Mouse (Mus musculus) urinary bladder, adult 18-20 months (tissue): ENCODE results near the gene Tbc1d14.
A peak's percentile ranks its signal among the peaks of the same experiment; 100 is the strongest.

Experiments used
- DNase-seq, 2 experiments: peaks; one replicate each; pipeline ENCODE4 v3.0.0; 2022; ENCODE audit warnings: low spot score in 2 of 2, mixed read lengths in 2 of 2

Gene Tbc1d14

DNA sequence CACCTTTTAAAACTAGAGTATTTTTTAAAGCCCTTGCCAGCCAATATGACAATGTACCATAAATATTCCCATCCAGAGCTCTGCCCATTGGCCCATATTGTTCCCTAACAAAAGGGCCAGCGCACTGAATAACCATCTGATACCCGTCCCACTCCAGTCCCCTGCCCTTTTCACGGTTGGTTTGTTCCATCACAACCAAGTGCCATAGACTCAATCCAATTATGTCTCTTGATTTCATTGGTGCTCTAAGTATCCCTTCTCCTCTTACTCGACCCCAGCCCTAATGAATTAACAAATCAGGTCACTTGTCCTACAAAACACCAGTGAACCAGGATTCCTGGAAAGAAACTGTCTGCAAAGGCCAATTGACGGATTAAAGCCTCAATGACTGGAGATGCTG is 129.7 kb downstream of the Tbc1d14 start:
- DNase-seq = no peak

GRCm38 (mm10) chr5:36462810-36463209 is 130.3 kb downstream of the Tbc1d14 start:
- peak; percentile 64 to 90 for DNase-seq

GRCm38 (mm10) chr5:36461231-36461630 is 131.8 kb downstream of the Tbc1d14 start:
- no peak for DNase-seq

DNA sequence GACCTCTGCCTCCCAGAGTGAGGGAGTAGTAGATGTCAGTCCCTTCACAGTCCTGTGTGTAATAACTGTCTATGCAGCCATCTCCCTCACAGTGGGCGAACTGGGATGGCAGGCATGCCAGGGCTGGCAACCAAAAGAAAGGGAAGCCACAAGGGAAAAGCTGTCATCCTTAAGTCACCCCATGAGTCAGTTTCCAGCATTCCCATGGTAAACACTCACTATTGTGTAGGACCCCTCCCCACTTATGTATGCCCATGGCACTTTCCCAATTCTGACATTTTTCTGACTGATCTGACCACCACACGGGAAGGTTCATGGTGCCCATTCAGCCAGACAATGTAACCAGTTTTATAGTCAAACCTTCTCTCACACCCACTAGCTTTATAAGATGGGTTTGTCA is 132.4 kb downstream of the Tbc1d14 start:
- no peak for DNase-seq

GRCm38 (mm10) chr5:36458926-36459325 is 134.2 kb downstream of the Tbc1d14 start:
- DNase-seq = no peak

DNA sequence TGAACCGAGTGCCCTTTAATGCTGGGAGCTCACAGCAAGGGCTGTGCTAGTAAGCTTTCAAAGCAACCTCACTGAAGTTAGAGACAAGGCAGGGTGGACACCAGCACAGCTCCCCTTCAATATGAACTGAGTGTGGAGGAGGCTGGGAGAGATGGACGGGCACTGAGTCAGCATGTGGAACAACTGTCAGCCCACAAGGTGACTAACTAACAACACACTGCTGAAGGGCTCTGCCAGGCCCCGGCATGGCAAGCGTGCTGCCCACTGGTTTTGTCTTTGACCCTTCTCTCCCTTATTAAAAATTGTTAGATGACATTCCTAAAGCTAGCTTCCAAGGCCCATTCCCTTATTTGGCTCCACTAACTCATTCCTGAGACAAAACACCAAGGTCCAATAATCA is 135.4 kb downstream of the Tbc1d14 start:
- no peak for DNase-seq

DNA sequence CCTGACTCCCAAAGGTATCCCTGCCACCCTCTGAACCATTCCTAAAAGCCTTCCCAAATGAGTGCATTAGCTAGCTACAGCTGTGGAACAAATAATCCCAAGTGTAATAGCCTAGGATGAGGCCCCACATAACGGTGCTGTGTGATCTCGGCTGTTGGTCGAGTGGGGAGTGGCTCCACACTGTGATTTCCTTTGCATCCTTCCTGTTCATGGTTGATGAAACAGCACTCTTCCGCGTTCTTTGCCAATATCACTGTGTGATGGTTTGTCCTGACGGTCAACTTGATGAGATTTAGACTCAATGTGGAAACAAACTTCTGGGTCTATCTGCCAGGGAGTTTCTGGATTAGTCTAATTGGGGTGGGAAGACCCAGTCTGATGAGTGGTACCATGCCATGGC is 140.3 kb downstream of the Tbc1d14 start:
- no peak for DNase-seq

DNA sequence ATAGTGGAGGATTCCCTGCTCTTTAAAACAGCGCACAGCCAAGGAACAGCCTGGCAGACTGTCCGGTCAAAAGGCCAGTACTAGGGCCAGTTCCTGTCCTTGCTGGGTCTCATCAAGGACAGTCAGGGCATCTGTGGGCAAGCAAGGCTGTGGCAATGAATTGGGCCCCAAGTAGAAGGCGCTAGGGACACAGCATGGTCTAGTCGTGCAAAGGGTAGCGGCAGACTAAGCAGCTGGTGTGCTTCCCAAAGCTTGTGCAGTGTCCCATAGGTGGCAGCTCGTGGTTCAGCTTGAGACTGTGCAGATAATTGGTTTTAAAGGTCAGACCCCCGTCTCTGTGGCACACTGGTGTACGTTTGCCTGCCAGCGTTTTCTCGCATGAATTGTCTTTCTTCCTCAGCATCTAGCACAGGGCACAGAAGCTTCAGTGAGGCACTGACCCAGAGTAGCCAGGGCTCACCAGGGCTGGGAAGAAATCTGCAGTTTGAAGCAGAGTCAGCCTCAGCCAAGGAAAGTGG is 141.1 kb downstream of the Tbc1d14 start:
- no peak for DNase-seq

DNA sequence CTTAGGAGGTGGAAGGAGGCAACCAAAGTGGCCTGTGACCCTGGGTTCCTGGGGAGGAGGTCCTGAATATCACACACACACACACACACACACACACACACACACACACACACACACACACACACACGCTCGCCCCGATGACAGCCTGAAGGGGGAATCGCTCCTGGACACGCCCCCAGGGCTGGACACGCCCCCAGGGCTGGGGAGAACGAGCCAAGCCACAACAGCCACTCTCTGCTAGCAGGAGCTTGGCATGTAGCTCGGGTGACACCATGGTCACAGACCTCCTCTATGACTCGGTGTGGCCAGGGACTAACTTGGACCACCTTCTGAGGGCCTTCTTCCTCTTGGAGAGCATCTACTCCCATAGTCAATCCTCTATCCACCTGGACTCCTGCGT is 142.0 kb downstream of the Tbc1d14 start:
- no peak for DNase-seq

- no peak for DNase-seq
Measured at GRCm38 (mm10) chr5:36449710-36450358, 143.2 kb downstream of the Tbc1d14 start.

GRCm38 (mm10) chr5:36447872-36448271 is 145.2 kb downstream of the Tbc1d14 start:
- no peak for DNase-seq

- DNase-seq = no peak
Measured at GRCm38 (mm10) chr5:36446166-36446890, 146.7 kb downstream of the Tbc1d14 start.

DNA sequence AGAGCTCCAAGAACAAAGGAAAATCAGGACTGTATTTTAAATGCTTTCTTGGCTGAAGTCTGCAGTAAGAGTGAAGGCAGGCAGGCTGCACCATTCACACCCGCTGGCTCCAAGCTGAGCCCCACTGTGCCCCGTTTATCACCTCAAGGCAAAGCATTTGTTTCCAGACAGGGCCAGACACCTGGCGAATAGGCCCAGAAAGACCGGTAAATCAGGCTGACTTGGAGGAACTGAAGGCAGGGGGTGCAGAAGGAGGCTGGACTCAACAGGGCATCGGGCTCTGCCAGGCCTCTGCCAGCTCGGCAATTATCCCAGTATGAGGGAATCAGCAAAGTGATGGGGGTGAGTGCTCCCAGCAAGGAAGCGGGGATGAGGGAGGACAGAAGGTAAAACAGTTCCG is 148.0 kb downstream of the Tbc1d14 start:
- peak; percentile 8 to 42 for DNase-seq

DNA sequence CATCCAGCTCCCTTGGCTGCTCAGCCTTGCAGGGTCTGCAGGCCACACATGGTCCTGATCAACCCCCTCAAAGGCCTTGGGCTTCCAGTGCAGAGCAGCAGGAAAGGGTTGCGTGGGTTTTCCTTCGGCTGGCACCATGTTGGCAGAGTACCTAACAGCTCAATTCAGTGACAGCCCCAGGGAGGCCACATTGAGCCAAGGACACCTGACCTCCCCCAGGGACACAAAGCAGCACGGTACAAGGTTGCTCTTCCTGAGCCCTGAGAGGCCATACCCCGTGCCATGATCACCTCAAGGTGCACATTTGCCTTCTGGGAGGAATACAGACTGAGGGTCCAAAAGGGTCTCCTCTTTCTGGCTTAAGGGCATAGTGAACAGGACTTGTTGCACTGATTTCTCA is 148.5 kb downstream of the Tbc1d14 start:
- no peak for DNase-seq

DNA sequence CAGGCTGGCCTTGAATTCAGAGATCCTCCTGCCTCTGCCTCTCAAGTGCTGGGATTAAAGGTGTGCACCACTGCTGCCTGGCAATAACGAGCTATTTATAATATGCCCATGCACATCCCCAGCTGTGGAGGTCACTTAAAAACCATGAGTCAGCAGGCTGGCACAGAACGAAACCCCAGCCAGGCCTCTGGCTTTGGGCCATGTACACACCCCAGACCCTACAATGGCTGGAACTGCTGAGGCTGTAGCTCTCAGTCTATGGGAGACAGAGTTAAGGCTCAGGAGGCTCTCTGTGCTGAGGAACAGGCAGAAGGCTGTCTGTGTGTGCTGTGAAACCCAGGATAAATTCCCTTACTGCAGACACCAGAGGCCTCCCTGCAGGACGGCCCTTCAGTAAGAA is 152.3 kb downstream of the Tbc1d14 start:
- no peak for DNase-seq
